Mouse (Mus musculus) liver, postnatal 0 days (tissue): ENCODE measurements around the gene Serpini1. TPM values are rescaled to one million over a fixed set of nuclear protein-coding genes. Genes with fewer than 3 reads are reported as not detected.

Experiments used
- ATAC-seq: fragments of 200-750 bp; cut with Nextera tagmentation; 2 replicates; pipeline ENCODE4 v1.8.0; 2017; ENCODE audit warnings: mild to moderate bottlenecking, moderate library complexity
- DNase-seq: peaks from one replicate; pipeline ENCODE4 v3.0.0-alpha.2; 2016
- H3K27ac ChIP-seq: fragments of 300-500 bp; sonication (generic); 2 replicates; pipeline ENCODE4 v1.5.1; 2014; ENCODE audit warnings: antibody characterized with exemption, moderate library complexity, mild to moderate bottlenecking, low read depth
- H3K27me3 ChIP-seq: fragments of 300-500 bp; sonication (generic); 2 replicates; pipeline ENCODE4 v1.6.1; 2014; ENCODE audit warnings: low read length, control low read depth, mixed read lengths; ENCODE audit not compliant: insufficient read depth
- H3K36me3 ChIP-seq: fragments of 300-500 bp; sonication (generic); replicated peaks from 2 replicates; pipeline ENCODE4 v1.6.1; 2014; ENCODE audit warnings: mild to moderate bottlenecking, control low read depth, low read length, moderate library complexity, mixed read lengths; ENCODE audit not compliant: insufficient read depth
- H3K4me1 ChIP-seq: fragments of 300-500 bp; sonication (generic); 2 replicates; pipeline ENCODE4 v1.6.1; 2014; ENCODE audit warnings: antibody characterized with exemption, mild to moderate bottlenecking, control low read depth; ENCODE audit not compliant: insufficient read depth
- H3K4me2 ChIP-seq: fragments of 300-500 bp; sonication (generic); 2 replicates; pipeline ENCODE4 v1.6.1; 2014; ENCODE audit warnings: low read depth, mild to moderate bottlenecking, low read length, moderate library complexity, mixed read lengths
- H3K4me3 ChIP-seq: fragments of 300-500 bp; sonication (generic); 2 replicates; pipeline ENCODE4 v1.5.1; 2014; ENCODE audit warnings: low read depth, low read length
- H3K9ac ChIP-seq: fragments of 300-500 bp; sonication (generic); replicated peaks from 2 replicates; pipeline ENCODE4 v1.6.1; 2014; ENCODE audit warnings: mild to moderate bottlenecking, moderate library complexity
- H3K9me3 ChIP-seq: fragments of 300-500 bp; sonication (generic); 2 replicates; pipeline ENCODE4 v1.6.1; 2016; ENCODE audit warnings: mild to moderate bottlenecking, control low read depth, low read length, mixed read lengths
- CTCF ChIP-seq: sonication (generic); IDR thresholded peaks from 2 replicates; pipeline ENCODE4 v1.5.1; 2016; ENCODE audit warnings: antibody characterized with exemption, low read depth
- EP300 ChIP-seq: IDR thresholded peaks from 2 replicates; pipeline ENCODE4 v1.6.1; 2016; ENCODE audit warnings: antibody characterized with exemption, low read depth, mild to moderate bottlenecking
- WGBS: fragments of 180-500 bp; shearing (Covaris S2); extraction: QIAGEN DNeasy Blood & Tissue Kit; methylation state at CpG from one replicate; pipeline ENCODE4 v1.1.7; 2014; ENCODE audit not compliant: insufficient replicate concordance; 5-methylcytosine and 5-hydroxymethylcytosine counted together
- polyA plus RNA-seq: library from polyadenylated mRNA; unstranded; fragments of >200 nt; fragmentation: Nextera tagmentation; extraction: Ambion mirVana; gene quantifications from 2 replicates; pipeline ENCODE4 v1.2.1, GENCODE M21; 2015

The Serpini1 gene
- polyA plus RNA-seq, 1 experiment from 2014 or later, result 0.45 TPM

- H3K4me1 ChIP-seq, result no peaks in the 10 kb centered on the region
- H3K4me3 ChIP-seq, result no peak overlapping the region
- DNase-seq (no peak), ATAC-seq (no peak)
- no peak overlapping the region for H3K9ac ChIP-seq
- no peak overlapping the region for H3K4me2 ChIP-seq
- WGBS, result 70% methylated on average over 2 of the region's 2 CpGs
- H3K27ac ChIP-seq, result no peak overlapping the region
- no peaks in the 10 kb centered on the region for H3K9me3 ChIP-seq
- TF ChIP-seq EP300, result no peak
- no peak for TF ChIP-seq CTCF
- H3K27me3 ChIP-seq, result no peaks in the 10 kb centered on the region
- no peaks in the 10 kb centered on the region for H3K36me3 ChIP-seq
Measured at GRCm38 (mm10) chr3:75574074-75574473, 16.7 kb downstream of the Serpini1 start.

GRCm38 (mm10) chr3:75575582-75575981 lies 18.2 kb downstream of the Serpini1 start:
- no peak for ATAC-seq

GRCm38 (mm10) chr3:75579352-75579751 lies 22.0 kb downstream of the Serpini1 start:
- Histone ChIP-seq H3K4me1 (no peaks in the 10 kb centered on the region), H3K9me3 (no peaks in the 10 kb centered on the region), H3K9ac (no peak overlapping the region), H3K4me3 (no peak overlapping the region), H3K4me2 (no peak overlapping the region), H3K36me3 (no peaks in the 10 kb centered on the region), H3K27me3 (no peaks in the 10 kb centered on the region), H3K27ac (no peak overlapping the region)
- peak; percentile 42 for DNase-seq
- no peak for ATAC-seq
- TF ChIP-seq CTCF (peak; percentile 51), EP300 (no peak)
- WGBS, result 39% methylated on average over 4 of the region's 4 CpGs

More at GRCm38 (mm10) chr3:75575582-75575981, 18.2 kb downstream of the Serpini1 start:
- H3K4me2 ChIP-seq, result no peak overlapping the region
- H3K27me3 ChIP-seq, result no peaks in the 10 kb centered on the region
- no peak overlapping the region for H3K9ac ChIP-seq
- TF ChIP-seq EP300 (no peak), CTCF (no peak)
- DNase-seq, result no peak
- H3K4me3 ChIP-seq, result no peak overlapping the region
- H3K27ac ChIP-seq, result no peak overlapping the region
- H3K9me3 ChIP-seq, result no peaks in the 10 kb centered on the region
- no peaks in the 10 kb centered on the region for H3K4me1 ChIP-seq
- WGBS, result 61% methylated on average over 1 of the region's 1 CpGs
- H3K36me3 ChIP-seq, result no peaks in the 10 kb centered on the region

GRCm38 (mm10) chr3:75583293-75583692 lies 25.9 kb downstream of the Serpini1 start:
- no peaks in the 10 kb centered on the region for H3K9me3 ChIP-seq
- no peaks in the 10 kb centered on the region for H3K27me3 ChIP-seq
- no peaks in the 10 kb centered on the region for H3K36me3 ChIP-seq
- no peak overlapping the region for H3K27ac ChIP-seq
- DNase-seq, result no peak
- H3K4me2 ChIP-seq, result no peak overlapping the region
- TF ChIP-seq CTCF (no peak), EP300 (no peak)
- H3K9ac ChIP-seq, result no peak overlapping the region
- no peaks in the 10 kb centered on the region for H3K4me1 ChIP-seq
- ATAC-seq, result no peak
- H3K4me3 ChIP-seq, result no peak overlapping the region
- WGBS, result 81% methylated on average over 3 of the region's 3 CpGs

- WGBS, result 73% methylated on average over 4 of the region's 4 CpGs
Measured at GRCm38 (mm10) chr3:75584898-75585297, 27.6 kb downstream of the Serpini1 start.

GRCm38 (mm10) chr3:75611019-75611418 lies 53.7 kb downstream of the Serpini1 start:
- Histone ChIP-seq H3K36me3 (no peaks in the 10 kb centered on the region), H3K9me3 (no peaks in the 10 kb centered on the region), H3K4me2 (no peak overlapping the region), H3K4me1 (no peaks in the 10 kb centered on the region), H3K27me3 (no peaks in the 10 kb centered on the region), H3K27ac (no peak overlapping the region), H3K9ac (no peak overlapping the region), H3K4me3 (no peak overlapping the region)
- WGBS, result 74% methylated on average over 7 of the region's 7 CpGs
- TF ChIP-seq CTCF (no peak), EP300 (no peak)
- ATAC-seq (no peak), DNase-seq (no peak)

More at GRCm38 (mm10) chr3:75584898-75585297, 27.6 kb downstream of the Serpini1 start:
- DNase-seq (no peak), ATAC-seq (no peak)
- no peak overlapping the region for H3K9ac ChIP-seq
- H3K9me3 ChIP-seq, result no peaks in the 10 kb centered on the region
- H3K4me3 ChIP-seq, result no peak overlapping the region
- no peaks in the 10 kb centered on the region for H3K36me3 ChIP-seq
- no peak overlapping the region for H3K27ac ChIP-seq
- H3K4me1 ChIP-seq, result no peaks in the 10 kb centered on the region
- H3K27me3 ChIP-seq, result no peaks in the 10 kb centered on the region
- TF ChIP-seq CTCF, result no peak
- no peak for TF ChIP-seq EP300
- H3K4me2 ChIP-seq, result no peak overlapping the region

- Histone ChIP-seq H3K9ac (no peak overlapping the region), H3K4me2 (no peak overlapping the region), H3K9me3 (no peaks in the 10 kb centered on the region), H3K36me3 (no peaks in the 10 kb centered on the region), H3K27ac (no peak overlapping the region), H3K27me3 (no peaks in the 10 kb centered on the region), H3K4me1 (no peaks in the 10 kb centered on the region), H3K4me3 (no peak overlapping the region)
- DNase-seq (no peak), ATAC-seq (no peak)
- 70% methylated on average over 2 of the region's 2 CpGs for WGBS
- TF ChIP-seq EP300 (no peak), CTCF (no peak)
Measured at GRCm38 (mm10) chr3:75624627-75625026, 67.3 kb downstream of the Serpini1 start.
